Mouse (Mus musculus): ENCODE results near the gene Ptpn13.

Gene Ptpn13

DNA sequence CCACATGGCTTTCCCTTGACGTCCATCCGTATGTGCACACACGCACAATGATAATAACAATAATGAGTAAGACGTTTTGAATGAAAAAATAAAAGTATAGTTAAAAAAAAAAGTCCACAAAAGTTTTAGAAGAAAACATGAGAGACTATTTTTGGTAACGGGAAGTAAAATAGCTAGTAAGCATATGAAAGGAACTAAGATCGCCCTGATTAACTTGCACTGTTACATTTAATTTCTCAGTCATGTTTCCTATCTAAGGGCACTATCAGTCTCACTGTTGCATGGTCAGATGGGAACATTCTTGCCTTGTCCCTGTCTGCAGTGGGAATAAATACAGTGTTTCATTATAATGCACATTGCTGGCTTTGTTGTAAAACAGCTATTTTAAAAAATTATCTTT lies 2.4 kb upstream of the Ptpn13 start:
- no peak for DNase-seq (ENCODE audit: low read depth, low spot score)

DNA sequence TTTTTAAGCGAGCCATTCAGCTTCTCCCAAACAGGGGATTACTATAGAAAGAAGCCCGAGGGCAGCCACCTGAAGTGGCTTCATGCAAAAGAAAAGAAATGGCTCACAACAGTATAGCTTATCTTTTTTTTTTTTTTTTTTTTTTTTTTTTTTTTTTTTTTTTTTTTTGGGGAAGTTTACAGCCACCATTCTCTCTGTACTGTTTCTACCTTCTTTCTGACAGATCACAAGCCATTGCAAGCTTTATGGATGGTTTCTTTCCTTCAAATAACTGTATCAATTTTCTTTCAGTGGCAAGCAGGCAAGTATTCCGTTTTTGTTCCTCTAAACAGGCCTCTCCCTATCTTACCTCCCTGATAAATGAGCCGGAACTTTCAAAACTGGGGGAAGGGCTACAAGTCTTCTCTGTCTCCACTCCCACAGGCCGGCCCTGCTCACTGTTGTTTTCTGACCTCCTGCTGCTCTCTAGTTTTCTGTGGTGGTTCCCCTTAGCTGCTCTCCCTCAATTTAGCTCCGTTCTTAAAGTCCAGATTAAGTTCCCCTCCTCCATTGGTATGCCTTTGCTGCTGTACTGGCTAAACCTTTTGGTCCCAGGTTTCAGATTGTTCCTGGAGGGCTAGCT lies 1.6 kb upstream of the Ptpn13 start:
- no peak for DNase-seq (ENCODE audit: low read depth, low spot score)

DNA sequence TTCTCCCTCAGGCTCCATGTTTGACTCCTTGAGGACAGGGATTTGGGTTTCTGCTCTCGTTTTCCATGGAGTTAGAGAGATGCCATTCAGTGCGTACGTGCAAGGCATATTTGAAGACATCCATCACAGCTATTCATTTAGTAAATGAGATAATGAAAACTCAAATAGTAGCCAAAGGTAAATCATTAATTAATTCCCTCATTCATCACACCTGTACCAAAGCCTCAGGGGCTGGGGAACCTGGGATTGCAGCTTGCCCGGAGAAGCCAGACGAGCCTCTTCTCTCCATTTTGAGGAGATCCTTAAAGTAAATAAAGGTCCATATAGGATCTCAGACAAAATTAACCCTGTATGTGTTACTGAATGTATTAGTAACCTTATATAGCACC lies 1.1 kb upstream of the Ptpn13 start:
- DNase-seq (ENCODE audit: low read depth, low spot score) = no peak

DNA sequence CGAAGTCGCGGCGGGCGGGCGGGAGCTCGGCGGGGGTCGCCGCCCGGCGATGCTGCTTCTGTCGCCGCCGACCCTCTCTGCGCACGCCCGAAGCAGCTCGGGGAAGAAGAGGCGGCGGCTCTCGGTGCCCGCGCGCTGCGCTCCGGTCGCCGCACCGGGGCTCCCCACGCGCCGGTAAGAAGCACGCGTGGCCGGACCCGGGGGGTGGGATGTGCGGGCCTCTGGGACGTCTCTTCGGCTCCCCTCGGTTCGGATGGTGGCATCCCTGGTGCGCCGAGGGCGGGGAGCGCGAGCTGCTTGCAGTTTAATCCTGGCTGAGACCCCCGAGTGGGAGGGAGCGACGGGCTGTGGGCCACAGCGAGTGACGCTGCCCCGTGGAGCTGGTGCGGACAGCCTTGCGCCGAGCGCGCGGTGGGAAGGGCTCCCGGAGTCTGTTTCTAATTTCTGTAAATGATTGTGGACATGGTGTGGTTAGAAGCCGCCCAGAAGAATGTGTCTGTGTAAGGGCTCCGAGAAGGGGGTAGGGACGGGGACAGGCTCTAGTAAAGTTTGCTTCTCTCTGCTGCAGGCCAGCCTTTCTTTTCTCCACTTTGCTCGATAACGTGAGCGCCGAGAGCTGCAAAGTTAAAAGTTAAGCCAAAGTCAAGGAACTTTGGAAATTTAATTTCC lies 505 bp downstream of the Ptpn13 start:
- no peak for DNase-seq (ENCODE audit: low read depth, low spot score)

DNA sequence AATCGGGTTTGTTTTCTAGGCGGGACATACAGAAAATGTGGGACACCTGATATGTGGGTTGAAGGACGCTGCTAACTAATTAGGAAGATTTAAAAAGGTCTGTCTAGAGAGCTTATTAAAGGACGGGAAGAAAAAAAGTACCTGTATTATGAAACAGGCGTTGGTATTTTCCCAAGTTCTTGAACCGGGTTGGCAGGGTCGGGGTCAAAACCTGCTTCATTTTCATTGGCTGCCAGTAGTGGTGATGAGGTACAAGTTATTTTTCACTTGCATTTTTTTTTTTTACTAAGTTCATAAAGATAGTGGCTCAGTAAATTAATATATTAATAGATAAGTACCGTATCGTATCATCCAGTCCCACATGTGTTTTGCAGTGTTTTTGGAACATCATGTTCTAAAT lies 1.3 kb downstream of the Ptpn13 start:
- no peak for DNase-seq (ENCODE audit: low read depth, low spot score)

DNA sequence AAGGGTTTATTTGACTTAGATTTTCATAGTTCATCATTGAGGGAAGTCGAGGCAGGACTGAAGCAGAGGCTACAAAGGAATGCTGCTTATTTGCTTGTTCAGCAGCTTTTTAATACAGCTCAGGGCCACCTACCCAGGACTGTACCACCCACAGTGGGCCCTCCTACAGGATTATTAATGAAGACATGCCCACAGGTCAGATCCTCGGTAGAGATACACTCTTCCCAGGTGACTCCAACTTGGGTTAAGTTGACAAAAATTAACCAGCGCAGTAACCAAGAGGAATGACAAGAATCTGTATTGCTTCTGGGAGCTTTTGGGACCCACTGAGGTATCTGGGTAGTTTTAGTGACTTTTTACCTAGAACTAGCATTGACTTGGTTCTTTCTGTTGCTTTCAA lies 6.0 kb downstream of the Ptpn13 start:
- DNase-seq (ENCODE audit: low read depth, low spot score) = no peak

DNA sequence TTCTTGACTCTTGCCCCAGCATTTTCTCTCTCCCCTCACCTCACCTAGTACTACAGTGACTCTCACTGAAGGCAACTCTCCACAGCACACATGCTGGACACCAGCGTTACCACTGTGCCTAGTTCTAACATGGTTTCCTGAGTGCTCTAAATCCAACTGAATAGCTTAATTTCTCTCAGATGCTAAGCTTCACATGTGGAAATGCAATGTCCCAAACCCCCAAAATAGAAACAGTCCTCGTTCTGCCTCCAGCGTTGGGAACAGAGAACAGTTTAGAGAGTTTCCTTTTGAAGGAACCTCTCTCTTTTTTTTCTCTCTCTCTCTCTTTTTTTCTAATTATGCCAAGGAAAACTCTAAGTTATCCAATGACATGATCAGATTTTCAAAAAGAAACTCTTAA lies 6.5 kb downstream of the Ptpn13 start:
- no peak for DNase-seq (ENCODE audit: low read depth, low spot score)

DNA sequence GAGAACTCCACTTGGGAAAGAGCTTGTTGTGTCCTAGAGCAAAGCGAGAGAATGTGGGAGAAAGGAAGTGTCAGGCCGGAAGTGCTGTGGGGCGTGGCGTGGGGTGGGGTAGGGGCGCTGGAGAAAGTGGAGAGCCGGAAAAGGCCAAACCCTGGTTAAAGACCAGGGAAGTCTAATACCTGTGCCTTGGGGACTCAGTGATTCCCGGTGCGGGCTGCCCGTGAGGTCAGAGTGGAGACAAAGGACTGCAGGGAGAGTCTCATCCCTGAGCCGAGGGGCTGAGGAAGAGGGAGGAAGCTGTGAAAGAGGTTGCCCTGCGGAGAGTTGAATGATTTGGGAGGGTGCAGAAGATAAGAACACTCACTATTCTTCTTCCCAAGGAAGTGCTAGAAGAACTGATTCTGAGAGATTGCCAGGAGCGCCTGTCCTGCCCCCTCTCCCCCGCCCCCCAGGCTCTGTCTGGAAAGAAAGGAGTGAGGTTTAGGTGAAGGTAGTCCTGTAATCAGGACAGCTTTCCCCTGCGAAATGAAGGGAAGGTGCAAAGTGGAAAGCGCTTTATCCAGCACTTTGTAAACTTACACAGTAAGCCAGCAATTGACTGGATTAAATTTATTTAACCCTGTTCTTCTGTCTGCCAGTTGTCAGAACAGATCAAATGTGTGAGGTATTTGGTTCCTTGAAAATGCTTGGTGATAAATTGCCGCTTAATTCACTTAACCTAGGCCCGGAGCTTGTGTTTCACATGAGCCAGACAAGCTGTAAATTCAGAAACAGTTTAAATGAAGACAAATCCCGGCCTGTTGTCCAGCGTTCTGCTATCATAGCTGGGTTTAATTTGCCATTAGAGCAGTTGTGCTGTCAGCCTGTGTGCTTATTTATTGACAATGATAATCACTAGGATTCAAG lies 11.3 kb downstream of the Ptpn13 start:
- DNase-seq (ENCODE audit: low read depth, low spot score) = no peak

DNA sequence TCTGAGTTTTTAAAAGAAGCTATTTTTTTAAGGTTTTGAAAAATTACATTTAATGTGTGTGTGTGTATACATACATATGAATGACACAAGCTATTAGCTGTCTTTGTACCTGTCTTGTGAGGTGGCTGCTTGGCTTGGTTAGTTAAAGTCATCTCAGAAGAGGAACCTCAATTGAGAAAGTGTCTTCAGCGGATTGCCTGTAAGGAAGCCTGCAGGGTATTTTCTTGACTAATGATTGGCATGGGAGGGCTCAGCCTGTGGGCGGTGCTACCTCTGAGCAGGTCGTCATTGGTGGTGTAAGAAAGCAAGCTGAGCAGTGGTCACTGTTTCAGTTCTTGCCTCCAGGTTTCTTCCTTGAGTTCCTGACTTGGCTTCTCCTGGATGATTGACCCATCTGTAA lies 12.7 kb downstream of the Ptpn13 start:
- DNase-seq (ENCODE audit: low read depth, low spot score) = no peak

DNA sequence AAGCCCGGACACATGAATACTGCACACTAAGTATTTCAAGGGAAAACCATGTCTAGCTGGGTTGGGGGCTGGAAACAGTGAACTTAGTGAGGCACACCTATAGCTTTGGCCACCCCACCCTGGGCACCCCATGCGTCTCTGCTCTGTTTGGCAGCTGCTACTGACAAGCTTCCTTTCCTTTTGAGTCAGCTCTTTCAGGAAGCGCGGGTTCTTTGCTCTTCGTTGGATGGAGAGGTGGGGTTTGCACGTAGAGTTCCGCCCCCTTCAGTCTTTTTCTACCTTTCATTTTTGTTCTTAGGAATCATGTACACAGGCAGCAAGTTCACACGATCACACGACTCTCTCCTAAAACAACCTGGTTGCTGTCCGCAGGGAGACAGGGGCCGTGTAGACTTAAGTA lies 14.2 kb downstream of the Ptpn13 start:
- DNase-seq (ENCODE audit: low read depth, low spot score) = no peak

DNA sequence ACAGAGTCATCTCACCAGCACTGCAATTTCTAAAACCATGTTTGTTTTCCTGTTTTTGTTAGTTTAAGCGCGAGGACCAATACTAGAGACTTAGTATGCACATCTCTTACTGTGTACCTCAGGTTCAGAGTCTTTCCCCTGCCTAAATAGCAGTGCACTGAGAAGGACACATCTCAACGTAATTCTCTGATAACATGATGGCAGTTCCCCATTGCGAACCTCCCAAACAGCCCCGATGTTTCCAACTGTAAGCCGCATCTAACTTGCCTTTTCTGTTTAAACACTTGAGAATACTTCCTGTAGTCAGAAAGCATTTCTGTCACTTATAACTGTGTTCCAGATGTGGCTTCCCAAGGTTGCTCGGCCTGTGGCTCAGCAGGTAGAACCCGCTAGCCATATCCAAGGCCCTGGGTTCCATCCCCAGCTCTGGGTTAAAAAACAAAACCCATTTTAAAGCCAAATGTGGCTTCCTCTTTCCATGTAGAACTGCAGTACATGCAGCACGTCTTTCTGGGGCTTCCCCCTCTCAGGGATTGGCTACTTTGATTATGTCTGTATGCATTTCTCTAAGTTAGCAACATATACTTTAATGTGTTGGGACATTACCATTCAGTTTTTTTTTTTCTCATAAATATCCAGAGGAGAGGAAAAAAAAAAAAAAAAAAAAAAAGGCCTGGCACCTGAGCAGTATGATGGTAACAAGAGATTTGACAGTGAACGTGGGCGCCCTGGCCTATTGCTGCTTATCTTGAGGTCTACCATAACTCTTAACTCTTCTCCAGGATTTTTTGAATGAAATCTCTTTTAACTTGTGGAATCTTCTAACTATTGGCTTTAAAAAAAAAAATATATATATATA lies 15.7 kb downstream of the Ptpn13 start:
- no peak for DNase-seq (ENCODE audit: low read depth, low spot score)

DNA sequence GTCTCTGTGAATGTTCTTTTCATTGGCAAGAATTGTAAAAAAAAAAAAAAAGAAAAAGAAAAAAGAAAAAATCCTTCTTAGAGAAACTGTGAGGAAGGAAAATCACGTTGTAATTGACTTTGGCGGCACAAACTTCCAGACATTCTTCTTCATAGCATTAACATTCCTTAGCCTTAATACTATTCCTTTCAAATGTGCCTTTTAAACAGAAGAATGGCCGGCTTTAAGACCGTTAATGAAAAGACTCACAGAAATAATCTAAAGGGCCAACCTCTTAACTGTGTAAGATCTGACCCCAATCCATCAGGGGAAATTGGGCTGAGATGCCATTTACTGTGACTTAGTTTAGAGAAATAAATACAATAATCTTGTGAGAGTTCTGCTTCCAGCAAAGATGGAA lies 16.7 kb downstream of the Ptpn13 start:
- no peak for DNase-seq (ENCODE audit: low read depth, low spot score)

DNA sequence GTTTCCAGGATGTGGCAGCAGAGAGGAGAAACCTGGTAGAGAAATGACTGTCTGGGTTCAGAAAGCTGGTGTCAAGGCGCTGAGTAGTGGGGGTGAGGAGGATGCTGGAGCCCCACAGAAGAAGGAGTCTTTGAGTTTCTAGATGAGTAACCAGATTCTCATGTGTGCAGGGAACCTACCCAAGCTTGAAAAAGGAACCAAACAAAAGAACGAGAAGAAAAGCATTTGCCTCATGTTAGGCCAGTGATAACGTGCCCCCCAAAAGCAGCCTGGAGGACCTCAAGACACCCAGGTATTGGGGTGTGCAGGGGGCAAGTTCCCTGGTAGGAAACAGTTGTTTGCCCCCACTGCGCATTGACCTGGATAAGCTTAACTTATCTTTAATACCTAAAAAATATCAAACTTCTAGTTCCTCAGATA lies 17.3 kb downstream of the Ptpn13 start:
- DNase-seq (ENCODE audit: low read depth, low spot score) = no peak

DNA sequence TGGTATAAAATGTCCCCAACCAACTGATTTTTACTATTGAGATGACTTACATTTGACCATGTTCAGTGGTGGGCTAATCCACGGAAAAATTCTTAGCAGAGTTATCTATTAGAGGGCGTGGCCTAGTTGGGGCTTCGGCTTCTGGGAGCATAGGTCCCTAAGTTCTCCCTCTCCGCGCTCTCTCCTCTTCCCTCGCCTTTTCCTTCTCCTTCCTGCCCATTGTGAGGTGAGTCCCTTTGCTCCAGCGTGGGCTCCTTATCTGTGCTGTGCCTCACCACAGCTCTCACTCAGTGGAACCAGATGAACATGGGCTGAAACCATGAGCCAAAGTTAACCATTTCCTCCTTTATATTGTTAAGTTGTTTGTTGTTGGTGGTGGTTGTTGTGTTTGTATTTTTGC lies 17.9 kb downstream of the Ptpn13 start:
- DNase-seq (ENCODE audit: low read depth, low spot score) = no peak

DNA sequence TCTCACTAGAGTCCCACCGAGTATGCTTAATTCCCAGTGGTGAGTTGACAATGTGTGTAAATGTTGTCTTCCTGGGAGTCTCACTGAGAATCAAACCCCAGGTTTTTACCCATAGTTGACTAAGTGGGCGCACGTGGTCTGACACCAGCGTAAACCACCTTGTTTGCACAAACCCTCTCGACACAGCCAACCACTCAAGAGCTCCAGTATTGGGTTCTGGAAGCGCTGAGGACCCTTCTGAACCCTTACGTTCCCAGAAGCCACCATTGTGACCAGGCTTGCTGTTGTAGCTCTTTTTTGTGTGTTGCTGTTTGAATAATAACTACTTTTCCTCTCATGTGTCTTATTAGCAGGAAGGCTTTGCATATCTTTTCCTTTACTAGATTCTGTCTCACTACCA lies 20.4 kb downstream of the Ptpn13 start:
- DNase-seq (ENCODE audit: low read depth, low spot score) = no peak

DNA sequence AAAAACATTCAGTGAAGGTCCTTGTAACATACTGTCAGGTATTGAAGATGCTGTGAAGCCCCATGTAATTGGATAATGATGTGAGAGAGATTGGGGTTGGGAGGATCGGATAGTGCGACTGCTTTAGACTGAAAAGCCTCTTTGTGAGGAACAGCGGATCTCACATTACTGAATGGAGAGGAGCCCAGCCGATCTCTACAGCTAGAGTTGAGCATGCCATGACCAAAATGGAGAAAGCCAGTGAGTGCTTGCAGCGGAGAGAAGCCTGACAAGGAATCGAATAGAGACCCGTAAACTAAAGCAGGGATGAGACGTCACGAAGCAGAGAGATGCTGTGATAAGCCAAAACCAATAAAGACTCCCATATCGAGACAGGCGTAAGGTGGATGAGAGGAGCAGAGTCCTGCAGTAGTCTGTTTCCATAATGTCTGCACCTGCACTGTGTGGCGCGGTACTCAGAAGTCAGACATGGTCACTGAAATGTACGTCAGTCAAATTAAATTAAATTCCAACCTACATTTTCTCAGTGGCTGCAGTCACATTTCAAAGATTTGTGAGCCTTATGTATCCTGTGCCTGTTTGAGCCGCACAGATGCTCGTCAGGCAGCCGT lies 22.9 kb downstream of the Ptpn13 start:
- no peak for DNase-seq (ENCODE audit: low read depth, low spot score)

DNA sequence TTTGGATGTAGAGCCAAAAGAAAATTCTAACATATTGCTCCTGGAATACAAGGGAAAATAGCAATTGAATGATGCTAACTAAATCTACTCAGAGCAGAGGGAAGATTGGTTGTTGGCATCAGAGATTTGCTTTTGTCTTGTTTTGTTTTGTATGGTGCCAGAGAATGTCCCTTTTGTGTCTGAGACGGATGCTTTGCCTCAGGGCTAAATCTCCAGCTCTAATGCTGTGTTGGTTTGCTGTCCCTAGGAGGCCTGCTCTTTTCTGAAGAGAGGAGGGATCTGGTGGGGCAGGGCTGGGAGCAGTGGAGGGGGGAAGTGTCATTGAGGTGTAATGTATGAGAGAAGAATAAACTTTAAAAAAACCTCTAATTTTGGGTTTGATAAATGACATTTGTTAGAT lies 23.5 kb downstream of the Ptpn13 start:
- no peak for DNase-seq (ENCODE audit: low read depth, low spot score)

DNA sequence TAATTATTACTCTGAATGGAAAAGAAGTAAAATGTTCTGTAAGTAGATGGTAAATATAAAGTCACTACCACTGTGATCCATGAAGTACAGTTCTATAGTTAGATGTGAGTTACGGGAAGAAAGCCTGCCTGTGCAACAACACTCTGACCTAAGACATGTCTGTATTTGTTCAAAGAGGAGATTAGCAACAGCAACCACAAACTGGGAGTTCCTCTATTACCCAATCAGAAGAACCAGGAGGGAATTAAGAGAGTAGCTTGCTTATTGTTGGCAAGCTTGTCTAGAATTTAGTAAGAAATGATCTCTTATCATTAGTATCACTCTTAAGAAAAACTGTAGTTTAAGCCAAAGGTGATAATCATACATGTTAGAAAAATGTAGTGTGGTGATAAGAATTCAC lies 25.7 kb downstream of the Ptpn13 start:
- DNase-seq (ENCODE audit: low read depth, low spot score) = no peak

DNA sequence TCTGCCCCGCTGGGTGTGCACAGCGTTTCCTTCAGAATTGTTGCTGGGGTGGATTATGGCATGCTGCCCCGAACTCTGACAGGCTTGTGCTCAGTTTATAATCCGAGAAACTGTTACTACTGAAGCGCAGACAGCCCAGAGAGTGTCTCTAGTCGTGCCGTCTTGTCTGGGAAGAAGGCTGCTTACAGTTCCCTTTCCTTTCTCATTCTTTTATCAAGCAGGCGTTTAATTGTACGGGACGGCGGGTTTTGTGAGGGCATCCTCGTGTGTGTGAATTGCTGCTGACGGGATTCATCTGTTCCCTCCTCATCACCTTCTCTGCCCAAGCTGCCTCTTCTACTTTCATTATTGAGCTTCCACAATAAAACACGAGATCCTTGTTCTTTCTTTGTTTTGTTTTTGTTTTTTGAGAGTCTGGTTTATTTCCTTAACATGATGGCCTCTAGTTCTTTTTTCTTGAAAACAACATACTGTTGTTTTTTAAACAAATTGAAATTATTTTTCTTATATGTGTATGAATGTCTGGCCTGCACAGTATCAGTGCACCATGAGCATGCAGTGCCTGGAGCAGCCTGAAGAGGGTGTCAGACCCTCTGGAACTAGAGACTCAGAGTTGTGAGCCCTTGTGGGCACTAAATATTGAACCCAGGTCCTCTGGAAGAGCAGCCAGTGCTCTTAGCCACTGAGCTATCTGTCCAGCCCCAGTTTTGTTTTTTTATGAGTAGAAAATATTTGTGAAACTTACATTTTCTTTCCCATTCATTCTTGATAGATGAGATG lies 28.6 kb downstream of the Ptpn13 start:
- DNase-seq (ENCODE audit: low read depth, low spot score) = no peak

DNA sequence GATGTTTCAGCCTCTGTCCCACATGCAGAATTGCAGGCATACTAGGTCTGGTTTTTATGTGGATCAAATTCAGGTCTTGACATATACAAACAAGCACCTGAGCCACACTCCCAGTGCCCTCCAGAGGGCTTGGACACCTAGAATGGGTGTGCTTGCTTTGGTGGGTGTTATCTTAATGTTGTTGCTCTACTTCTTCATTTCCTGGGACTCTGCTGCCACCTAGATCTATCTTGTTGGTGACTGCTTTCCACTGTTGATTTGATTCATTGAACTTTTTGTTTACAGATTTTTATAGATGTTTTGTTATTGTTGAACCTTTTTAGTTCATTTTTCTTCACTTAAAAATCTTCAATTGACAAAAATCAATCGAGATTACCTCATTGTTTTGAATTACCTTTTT lies 31.8 kb downstream of the Ptpn13 start:
- no peak for DNase-seq (ENCODE audit: low read depth, low spot score)

DNA sequence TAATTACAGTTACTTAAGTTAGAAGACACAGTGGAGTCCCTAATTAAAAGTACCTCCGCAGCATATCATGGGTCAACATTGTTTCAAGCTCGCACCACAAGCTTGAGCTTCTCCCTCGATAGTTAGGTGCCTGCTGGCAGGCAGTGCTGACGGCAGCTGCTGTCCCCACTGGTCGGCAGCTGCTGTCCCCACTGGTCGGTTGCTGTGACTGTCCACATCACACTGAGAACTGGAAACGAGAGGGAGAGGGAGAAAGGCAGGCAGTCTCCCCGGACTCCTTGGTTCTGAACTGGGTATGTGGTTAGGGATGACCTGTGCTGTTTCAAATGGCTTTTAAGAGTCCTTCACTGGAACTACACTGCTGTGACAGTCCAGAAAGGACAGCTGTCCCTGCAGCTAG lies 33.4 kb downstream of the Ptpn13 start:
- no peak for DNase-seq (ENCODE audit: low read depth, low spot score)
